Mouse (Mus musculus) olfactory bulb, adult 2 months (tissue): ENCODE measurements around the gene Tbl2.

Experiments used
- CTCF ChIP-seq: fragments of 200-500 bp; IDR thresholded peaks from 2 replicates; pipeline ENCODE4 v1.5.1; 2012; ENCODE audit warnings: low read depth, mild to moderate bottlenecking, low read length, moderate library complexity; ENCODE audit not compliant: insufficient read depth
- POLR2A ChIP-seq: fragments of 200-500 bp; IDR thresholded peaks from 2 replicates; pipeline ENCODE4 v1.6.1; 2012; ENCODE audit warnings: mild to moderate bottlenecking, low read depth, low read length, moderate library complexity; ENCODE audit not compliant: insufficient read depth

DNA sequence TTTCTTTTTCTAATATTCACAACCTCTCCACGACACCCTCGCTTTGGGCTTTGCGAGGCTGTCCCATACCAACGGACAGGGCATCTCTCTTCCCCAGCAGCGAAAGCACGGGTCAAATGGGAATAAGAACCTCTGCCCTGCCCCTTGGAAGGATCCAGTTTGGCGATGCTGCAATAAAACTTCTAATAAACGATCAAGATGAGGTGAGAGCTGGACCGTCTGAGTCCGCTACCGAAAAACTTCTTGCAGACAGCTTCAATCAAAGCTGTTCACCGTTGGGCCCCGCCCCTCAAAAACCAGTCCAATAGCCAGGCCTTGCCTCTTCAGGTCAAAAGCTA lies 773 bp upstream of the Tbl2 start:
- TF ChIP-seq POLR2A (no peak), CTCF (no peak)
